Mouse (Mus musculus) cerebellum, adult 2 months (tissue): Measurements from ENCODE around the gene Adh5. TPM values are rescaled to one million over a fixed set of nuclear protein-coding genes. Genes with fewer than 3 reads are reported as not detected.
"Not testable (repeated sequence)": the region's sequence is repeated elsewhere in the genome, so short reads cannot be mapped to it uniquely, and the experiment has no call there.

ENCODE experiments used
- DNase-seq, 2 experiments: peaks; one replicate each; pipeline ENCODE4 v3.0.0; 2021
- H3K27ac ChIP-seq: fragments of 200-500 bp; 2 replicates; pipeline ENCODE4 v1.5.1; 2012; ENCODE audit warnings: low read length, control low read depth, inconsistent platforms; ENCODE audit not compliant: insufficient read depth
- H3K27me3 ChIP-seq: fragments of 200-500 bp; 2 replicates; pipeline ENCODE4 v1.6.1; 2012; ENCODE audit warnings: inconsistent platforms, mild to moderate bottlenecking, low read length, moderate library complexity; ENCODE audit not compliant: control insufficient read depth, insufficient read depth
- H3K4me1 ChIP-seq: fragments of 200-500 bp; 2 replicates; pipeline ENCODE4 v1.6.1; 2011; ENCODE audit warnings: low read length; ENCODE audit not compliant: control insufficient read depth, insufficient read depth
- H3K4me3 ChIP-seq: fragments of 200-500 bp; replicated peaks from 2 replicates; pipeline ENCODE3; 2011; ENCODE audit warnings: mild to moderate bottlenecking, low read depth, low read length, control low read depth; ENCODE audit not compliant: insufficient read depth
- CTCF ChIP-seq: fragments of 200-500 bp; IDR thresholded peaks from 2 replicates; pipeline ENCODE4 v1.5.1; 2011; ENCODE audit warnings: low read depth, mild to moderate bottlenecking, control low read depth, low read length, moderate library complexity, borderline replicate concordance; ENCODE audit not compliant: insufficient read depth
- POLR2A ChIP-seq: fragments of 200-500 bp; IDR thresholded peaks from 2 replicates; pipeline ENCODE4 v1.6.1; 2011; ENCODE audit warnings: low read length, control low read depth, borderline replicate concordance; ENCODE audit not compliant: insufficient read depth
- WGBS: fragments of 180-500 bp; shearing (Covaris S2); methylation state at CpG from one replicate; pipeline ENCODE4 v1.1.7; 2018; 5-methylcytosine and 5-hydroxymethylcytosine counted together
- polyA plus RNA-seq: library from polyadenylated mRNA; depleted of rRNA; stranded (reverse); fragments of >200 nt; gene quantifications from 2 replicates; pipeline ENCODE4 v1.2.3, GENCODE M21; 2012

The Adh5 gene
- polyA plus RNA-seq, 1 experiment, result 84.6 TPM

- H3K27me3 ChIP-seq, result no peaks in the 10 kb centered on the region
- DNase-seq, result no peak
- H3K27ac ChIP-seq, result no peak overlapping the region
- WGBS, result 66% methylated on average over 2 of the region's 2 CpGs
- no peak overlapping the region for H3K4me3 ChIP-seq
- TF ChIP-seq CTCF (peak; percentile 36), POLR2A (no peak)
- H3K4me1 ChIP-seq, result peaks cover 7% of the 10 kb centered on the region
Measured at GRCm38 (mm10) chr3:138463137-138463536, 20.2 kb downstream of the Adh5 start.

- WGBS, result 89% methylated on average over 6 of the region's 6 CpGs
- DNase-seq, result no peak
- TF ChIP-seq CTCF (no peak), POLR2A (no peak)
- Histone ChIP-seq H3K4me1 (peaks cover 7% of the 10 kb centered on the region), H3K27me3 (no peaks in the 10 kb centered on the region), H3K4me3 (no peak overlapping the region), H3K27ac (no peak overlapping the region)
Measured at GRCm38 (mm10) chr3:138463807-138464206, 20.9 kb downstream of the Adh5 start.

- Histone ChIP-seq H3K27ac (no peak overlapping the region), H3K4me3 (no peak overlapping the region), H3K4me1 (peaks cover 4% of the 10 kb centered on the region; the same call in 1 of the 2 replicates), H3K27me3 (no peaks in the 10 kb centered on the region)
- 79% methylated on average over 16 of the region's 16 CpGs for WGBS
- no peak for TF ChIP-seq CTCF
- no peak for TF ChIP-seq POLR2A
- DNase-seq, result no peak
Measured at GRCm38 (mm10) chr3:138464573-138465147, 21.8 kb downstream of the Adh5 start.

- 97% methylated on average over 1 of the region's 1 CpGs for WGBS
- not testable (repeated sequence) for H3K27me3 ChIP-seq, H3K4me3 ChIP-seq, DNase-seq, H3K27ac ChIP-seq, H3K4me1 ChIP-seq
Measured at GRCm38 (mm10) chr3:138466656-138467055, 23.8 kb downstream of the Adh5 start.

GRCm38 (mm10) chr3:138471066-138471465 is 28.2 kb downstream of the Adh5 start:
- Histone ChIP-seq H3K4me3 (no peak overlapping the region), H3K4me1 (no peaks in the 10 kb centered on the region), H3K27me3 (no peaks in the 10 kb centered on the region), H3K27ac (no peak overlapping the region)
- no peak for DNase-seq
- TF ChIP-seq POLR2A, result no peak
- no peak for TF ChIP-seq CTCF
- 91% methylated on average over 3 of the region's 3 CpGs for WGBS

- no peak for DNase-seq
- Histone ChIP-seq H3K27ac (no peak overlapping the region), H3K27me3 (no peaks in the 10 kb centered on the region), H3K4me3 (no peak overlapping the region), H3K4me1 (no peaks in the 10 kb centered on the region)
- TF ChIP-seq CTCF (no peak), POLR2A (no peak)
- 97% methylated on average over 8 of the region's 8 CpGs for WGBS
Measured at GRCm38 (mm10) chr3:138479489-138479888, 36.6 kb downstream of the Adh5 start.

- Histone ChIP-seq H3K27ac (no peak overlapping the region), H3K4me3 (no peak overlapping the region), H3K27me3 (no peaks in the 10 kb centered on the region), H3K4me1 (no peaks in the 10 kb centered on the region)
- DNase-seq, result no peak
- TF ChIP-seq POLR2A, result no peak
- no peak for TF ChIP-seq CTCF
- 43% methylated on average over 14 of the region's 14 CpGs for WGBS
Measured at GRCm38 (mm10) chr3:138481526-138482284, 38.8 kb downstream of the Adh5 start.

GRCm38 (mm10) chr3:138483240-138483639 is 40.3 kb downstream of the Adh5 start:
- 90% methylated on average over 2 of the region's 2 CpGs for WGBS
- TF ChIP-seq CTCF, result no peak
- TF ChIP-seq POLR2A, result no peak
- no peak overlapping the region for H3K27ac ChIP-seq
- H3K4me1 ChIP-seq, result no peaks in the 10 kb centered on the region
- H3K27me3 ChIP-seq, result no peaks in the 10 kb centered on the region
- DNase-seq, result no peak
- no peak overlapping the region for H3K4me3 ChIP-seq
